Mouse (Mus musculus) CD4-positive, CD25-positive, alpha-beta regulatory T cell, adult 4 months (primary cell): ENCODE results near the gene Gli2. TPM values are rescaled to one million over a fixed set of nuclear protein-coding genes. Genes with fewer than 3 reads are reported as not detected.

ENCODE experiments used
- ATAC-seq: one replicate; pipeline ENCODE4 v1.8.0; 2017
- polyA plus RNA-seq, 2 experiments: library from polyadenylated mRNA; unstranded; fragments of 100-300 nt; shearing (Covaris generic); gene quantifications; one replicate each; pipeline ENCODE4 v1.2.1; 2017

Gene Gli2
- polyA plus RNA-seq, 2 experiments from 2014 or later: not detected

GRCm38 (mm10) chr1:119051192-119051937 lies 2.1 kb downstream of the Gli2 start:
- no peak for ATAC-seq

- no peak for ATAC-seq
Measured at GRCm38 (mm10) chr1:119049812-119050615, 3.4 kb downstream of the Gli2 start.

GRCm38 (mm10) chr1:119048988-119049387 lies 4.4 kb downstream of the Gli2 start:
- ATAC-seq: no peak

GRCm38 (mm10) chr1:119048547-119048946 lies 4.9 kb downstream of the Gli2 start:
- ATAC-seq: no peak

- ATAC-seq: no peak
Measured at GRCm38 (mm10) chr1:119047462-119048371, 5.7 kb downstream of the Gli2 start.

- no peak for ATAC-seq
Measured at GRCm38 (mm10) chr1:119038436-119038835, 15.0 kb downstream of the Gli2 start.

GRCm38 (mm10) chr1:119035931-119036330 lies 17.5 kb downstream of the Gli2 start:
- no peak for ATAC-seq

- ATAC-seq: no peak
Measured at GRCm38 (mm10) chr1:119035301-119035700, 18.1 kb downstream of the Gli2 start.

GRCm38 (mm10) chr1:119034163-119034705 lies 19.2 kb downstream of the Gli2 start:
- no peak for ATAC-seq

GRCm38 (mm10) chr1:119033450-119034162 lies 19.8 kb downstream of the Gli2 start:
- ATAC-seq: no peak

- ATAC-seq: no peak
Measured at GRCm38 (mm10) chr1:119031185-119031584, 22.2 kb downstream of the Gli2 start.

GRCm38 (mm10) chr1:119025647-119026358 lies 27.6 kb downstream of the Gli2 start:
- ATAC-seq: no peak

GRCm38 (mm10) chr1:119022311-119022710 lies 31.1 kb downstream of the Gli2 start:
- ATAC-seq: no peak

GRCm38 (mm10) chr1:119020092-119020491 lies 33.3 kb downstream of the Gli2 start:
- ATAC-seq: no peak

- no peak for ATAC-seq
Measured at GRCm38 (mm10) chr1:119019056-119019455, 34.4 kb downstream of the Gli2 start.

- ATAC-seq: no peak
Measured at GRCm38 (mm10) chr1:119016866-119017265, 36.6 kb downstream of the Gli2 start.

GRCm38 (mm10) chr1:119015108-119015507 lies 38.3 kb downstream of the Gli2 start:
- ATAC-seq: no peak

- ATAC-seq: no peak
Measured at GRCm38 (mm10) chr1:119008949-119009348, 44.5 kb downstream of the Gli2 start.

- ATAC-seq: no peak
Measured at GRCm38 (mm10) chr1:119003852-119004398, 49.5 kb downstream of the Gli2 start.

- ATAC-seq: no peak
Measured at GRCm38 (mm10) chr1:119001454-119002034, 51.9 kb downstream of the Gli2 start.
